Mouse (Mus musculus) ovary, postnatal 14 days (tissue): ENCODE measurements around the gene Cdkl3.
A peak's percentile ranks its signal among the peaks of the same experiment; 100 is the strongest.

Experiments
- DNase-seq: peaks from one replicate; pipeline ENCODE4 v3.0.0; 2022; ENCODE audit warnings: low spot score

Cdkl3 gene

GRCm38 (mm10) chr11:52003772-52004528 lies at the start of gene Cdkl3:
Gene Cdkl3 (plus strand): TSS chr11:52004221.
- DNase-seq: peak; percentile 81

- no peak for DNase-seq
Observed at GRCm38 (mm10) chr11:51956112-51956511, 47.9 kb upstream of the Cdkl3 start.

- DNase-seq: no peak
Observed at GRCm38 (mm10) chr11:51957760-51958159, 46.3 kb upstream of the Cdkl3 start.

GRCm38 (mm10) chr11:51959511-51959910 lies 44.5 kb upstream of the Cdkl3 start:
- DNase-seq: no peak

- no peak for DNase-seq
Observed at GRCm38 (mm10) chr11:51960061-51960460, 44.0 kb upstream of the Cdkl3 start.

GRCm38 (mm10) chr11:51960967-51961471 lies 43.0 kb upstream of the Cdkl3 start:
- DNase-seq: peak; percentile 12

GRCm38 (mm10) chr11:51961761-51962160 lies 42.3 kb upstream of the Cdkl3 start:
- no peak for DNase-seq

GRCm38 (mm10) chr11:51962277-51962676 lies 41.7 kb upstream of the Cdkl3 start:
- DNase-seq: no peak

GRCm38 (mm10) chr11:51966651-51967050 lies 37.4 kb upstream of the Cdkl3 start:
- DNase-seq: no peak

- peak; percentile 99 for DNase-seq
Observed at GRCm38 (mm10) chr11:51967443-51968401, 36.3 kb upstream of the Cdkl3 start, which contains the start of gene Cdkn2aipnl. Gene Cdkn2aipnl (plus strand): TSS chr11:51967661.

- DNase-seq: no peak
Observed at GRCm38 (mm10) chr11:51968896-51969295, 35.1 kb upstream of the Cdkl3 start.

- DNase-seq: no peak
Observed at GRCm38 (mm10) chr11:51969511-51969910, 34.5 kb upstream of the Cdkl3 start.

GRCm38 (mm10) chr11:51971644-51972043 lies 32.4 kb upstream of the Cdkl3 start:
- DNase-seq: no peak

GRCm38 (mm10) chr11:51999611-52000289 lies 4.3 kb upstream of the Cdkl3 start:
- peak; percentile 54 for DNase-seq

- DNase-seq: peak; percentile 91
Observed at GRCm38 (mm10) chr11:52000290-52000962, 3.6 kb upstream of the Cdkl3 start, which contains the start of gene Ube2b. Gene Ube2b (minus strand): TSS chr11:52000762.

GRCm38 (mm10) chr11:52001341-52001740 lies 2.7 kb upstream of the Cdkl3 start:
- DNase-seq: no peak

- no peak for DNase-seq
Observed at GRCm38 (mm10) chr11:52001861-52002260, 2.2 kb upstream of the Cdkl3 start.

- no peak for DNase-seq
Observed at GRCm38 (mm10) chr11:52002842-52003504, 1.0 kb upstream of the Cdkl3 start.

GRCm38 (mm10) chr11:52003505-52003771 lies 583 bp upstream of the Cdkl3 start:
- no peak for DNase-seq

GRCm38 (mm10) chr11:52005586-52005985 lies 1.6 kb downstream of the Cdkl3 start:
- no peak for DNase-seq

GRCm38 (mm10) chr11:52011011-52011410 lies 7.0 kb downstream of the Cdkl3 start:
- DNase-seq: no peak
